Comparison of ENCODE assay signal across 8 mouse cellular contexts in genomic region chr6:83115682-83116372, GRCm38 (mm10). TPM values are rescaled to one million over a fixed set of nuclear protein-coding genes. Genes with fewer than 3 reads are reported as not detected.
A peak's percentile ranks its signal among the peaks of the same experiment; 100 is the strongest.
DNase-seq lines count a peak whose midpoint lies in the region; ATAC-seq and TF ChIP-seq lines count a peak whose summit lies in the region.

No protein-coding gene starts in this region.

- no peak for TF ChIP-seq CTCF in G1E (IDR thresholded peaks at IDR 0.05; ENCODE audit: low read depth, low read length)

- H3K9ac ChIP-seq in kidney, embryonic 14.5 days (ENCODE audit: low read depth, low read length), result peak overlapping the region; percentile 93
- peak overlapping the region; percentile 95 for H3K9ac ChIP-seq in forebrain, embryonic 13.5 days
- H3K9ac ChIP-seq in liver, embryonic 11.5 days (ENCODE audit: low read depth, low read length), result peak overlapping the region; percentile 96

- H3K27ac ChIP-seq in kidney, embryonic 14.5 days (ENCODE audit: low read depth, low read length), result peak overlapping the region; percentile 84; the same call in 1 of the 2 replicates
- peak overlapping the region; percentile 74 for H3K27ac ChIP-seq in forebrain, embryonic 13.5 days
- peak overlapping the region; percentile 90 for H3K27ac ChIP-seq in liver, embryonic 11.5 days (ENCODE audit: low read depth, low read length)

- WGBS in kidney, embryonic 14.5 days, result 2% methylated on average over 41 of the region's 48 CpGs
- 1% methylated on average over 36 of the region's 48 CpGs for WGBS in forebrain, embryonic 13.5 days
- 2% methylated on average over 22 of the region's 48 CpGs for WGBS in liver, embryonic 11.5 days

- no peak for DNase-seq in kidney, postnatal 14 days
- peak; percentile 44 for DNase-seq in G1E (ENCODE audit: low spot score)
- no peak for DNase-seq in liver, embryonic 11.5 days (ENCODE audit: low spot score)
- peak; percentile 43 for DNase-seq in splenic B cell, adult 2 months (ENCODE audit: low read depth, low spot score)
- DNase-seq in urinary bladder, postnatal 14 days (ENCODE audit: low spot score), result no peak
- DNase-seq in right cerebral cortex, adult 18-20 months, result no peak

- peaks cover 37% of the 10 kb centered on the region for H3K36me3 ChIP-seq in kidney, embryonic 14.5 days (ENCODE audit: control insufficient read depth, insufficient read depth, low read length)
- peaks cover 70% of the 10 kb centered on the region for H3K36me3 ChIP-seq in G1E (replicated peaks)
- peaks cover 34% of the 10 kb centered on the region for H3K36me3 ChIP-seq in forebrain, embryonic 13.5 days (ENCODE audit: poor library complexity, severe bottlenecking)
- H3K36me3 ChIP-seq in liver, embryonic 11.5 days (ENCODE audit: control insufficient read depth, insufficient read depth, low read length), result peaks cover 19% of the 10 kb centered on the region; the same call in 1 of the 2 replicates
- H3K36me3 ChIP-seq in splenic B cell, adult 2 months (ENCODE audit: control insufficient read depth, insufficient read depth, low read length, poor library complexity, severe bottlenecking), result peaks cover 3% of the 10 kb centered on the region; the same call in 1 of the 2 replicates

- no peaks in the 10 kb centered on the region for H3K9me3 ChIP-seq in kidney, embryonic 14.5 days (ENCODE audit: control insufficient read depth, low read length)
- H3K9me3 ChIP-seq in G1E (replicated peaks), result no peaks in the 10 kb centered on the region
- H3K9me3 ChIP-seq in forebrain, embryonic 13.5 days (replicated peaks), result no peaks in the 10 kb centered on the region
- no peaks in the 10 kb centered on the region for H3K9me3 ChIP-seq in liver, embryonic 11.5 days (ENCODE audit: control insufficient read depth, low read length)

- H3K4me1 ChIP-seq in kidney, embryonic 14.5 days (ENCODE audit: control insufficient read depth, insufficient read depth, low read length), result peaks cover 28% of the 10 kb centered on the region
- peaks cover 81% of the 10 kb centered on the region for H3K4me1 ChIP-seq in G1E (ENCODE audit: insufficient read depth, low read depth, low read length)
- H3K4me1 ChIP-seq in forebrain, embryonic 13.5 days, result peaks cover 56% of the 10 kb centered on the region
- peaks cover 43% of the 10 kb centered on the region for H3K4me1 ChIP-seq in liver, embryonic 11.5 days (replicated peaks; ENCODE audit: control insufficient read depth, insufficient read depth, low read length)

- no peak; the same call in 1 of the 2 replicates for ATAC-seq in kidney, embryonic 14.5 days (ENCODE audit: low FRiP score, low TSS enrichment)
- no peak for ATAC-seq in G1E (ENCODE audit: extremely low read depth, insufficient number of reproducible peaks, low FRiP score, poor library complexity, severe bottlenecking)
- peak; percentile 67 for ATAC-seq in forebrain, embryonic 13.5 days
- no peak; the same call in 1 of the 2 replicates for ATAC-seq in liver, embryonic 11.5 days (replicated peaks; ENCODE audit: low FRiP score)

- peak overlapping the region; percentile 95 for H3K4me2 ChIP-seq in kidney, embryonic 14.5 days (replicated peaks; ENCODE audit: low read depth, low read length)
- peak overlapping the region; percentile 99 for H3K4me2 ChIP-seq in forebrain, embryonic 13.5 days
- peak overlapping the region; percentile 97 for H3K4me2 ChIP-seq in liver, embryonic 11.5 days

- peak overlapping the region; percentile 69 for H3K4me3 ChIP-seq in kidney, embryonic 14.5 days (ENCODE audit: low read length)
- peak overlapping the region; percentile 94 for H3K4me3 ChIP-seq in G1E (ENCODE audit: low read depth, low read length)
- peak overlapping the region; percentile 89 for H3K4me3 ChIP-seq in forebrain, embryonic 13.5 days
- peak overlapping the region; percentile 85 for H3K4me3 ChIP-seq in liver, embryonic 11.5 days (ENCODE audit: low read depth, low read length)

- no peaks in the 10 kb centered on the region for H3K27me3 ChIP-seq in kidney, embryonic 14.5 days (ENCODE audit: control insufficient read depth, insufficient read depth, low read length)
- H3K27me3 ChIP-seq in G1E (ENCODE audit: insufficient read depth, low read length), result no peaks in the 10 kb centered on the region
- no peaks in the 10 kb centered on the region for H3K27me3 ChIP-seq in forebrain, embryonic 13.5 days
- no peaks in the 10 kb centered on the region for H3K27me3 ChIP-seq in liver, embryonic 11.5 days (replicated peaks; ENCODE audit: control insufficient read depth, insufficient read depth, low read length)
- H3K27me3 ChIP-seq in splenic B cell, adult 2 months (ENCODE audit: control insufficient read depth, insufficient read depth, low read length, poor library complexity, severe bottlenecking), result no peaks in the 10 kb centered on the region

RNA-seq across cellular contexts. Expression of gene Mogs, which starts 0.5 kb away (rescaled TPM):
- polyA plus RNA-seq in kidney, embryonic 14.5 days (2014; fragmentation: Nextera tagmentation; extraction: Ambion mirVana), result 37.8 and 57.4 TPM in 2 replicates
- total RNA-seq in G1E (2014; fragmentation: Nextera tagmentation) (26.5 and 28.3 TPM in 2 replicates), G1E (2017) (44.6 and 47.7 TPM in 2 replicates)
- polyA plus RNA-seq in G1E (2012), result 104 and 116 TPM in 2 replicates
- polyA plus RNA-seq in forebrain, embryonic 13.5 days (2015; fragmentation: Nextera tagmentation; extraction: Ambion mirVana), result 13.5 and 19.2 TPM in 2 replicates
- polyA plus RNA-seq in liver, embryonic 11.5 days (2014; fragmentation: Nextera tagmentation; extraction: Ambion mirVana), result 88.9 and 89.6 TPM in 2 replicates

RNA-seq across cellular contexts. Expression of gene Wbp1, which starts 5.5 kb away (rescaled TPM):
- polyA plus RNA-seq in kidney, embryonic 14.5 days (2014; fragmentation: Nextera tagmentation; extraction: Ambion mirVana), result 123 and 125 TPM in 2 replicates
- 30.8 and 49.1 TPM in 2 replicates for total RNA-seq in G1E (2014; fragmentation: Nextera tagmentation)
- 94.7 and 104 TPM in 2 replicates for total RNA-seq in G1E (2017)
- polyA plus RNA-seq in G1E (2012), result 32.3 and 47.9 TPM in 2 replicates
- 239 and 249 TPM in 2 replicates for polyA plus RNA-seq in forebrain, embryonic 13.5 days (2015; fragmentation: Nextera tagmentation; extraction: Ambion mirVana)
- polyA plus RNA-seq in liver, embryonic 11.5 days (2014; fragmentation: Nextera tagmentation; extraction: Ambion mirVana), result 45.1 and 50.3 TPM in 2 replicates

RNA-seq across cellular contexts. Expression of gene Mrpl53, which starts 7.0 kb away (rescaled TPM):
- polyA plus RNA-seq in kidney, embryonic 14.5 days (2014; fragmentation: Nextera tagmentation; extraction: Ambion mirVana), result 139 and 169 TPM in 2 replicates
- total RNA-seq in G1E (2014; fragmentation: Nextera tagmentation) (17.5 and 22.1 TPM in 2 replicates), G1E (2017) (28.5 and 32.5 TPM in 2 replicates)
- 43.2 and 51.2 TPM in 2 replicates for polyA plus RNA-seq in G1E (2012)
- polyA plus RNA-seq in forebrain, embryonic 13.5 days (2015; fragmentation: Nextera tagmentation; extraction: Ambion mirVana), result 141 and 151 TPM in 2 replicates
- 110 and 115 TPM in 2 replicates for polyA plus RNA-seq in liver, embryonic 11.5 days (2014; fragmentation: Nextera tagmentation; extraction: Ambion mirVana)

RNA-seq across cellular contexts. Expression of gene Ino80b, which starts 9.4 kb away (rescaled TPM):
- 18.8 and 20.0 TPM in 2 replicates for polyA plus RNA-seq in kidney, embryonic 14.5 days (2014; fragmentation: Nextera tagmentation; extraction: Ambion mirVana)
- 19.7 and 20.5 TPM in 2 replicates for total RNA-seq in G1E (2014; fragmentation: Nextera tagmentation)
- total RNA-seq in G1E (2017), result 21.1 and 27.1 TPM in 2 replicates
- polyA plus RNA-seq in G1E (2012), result 121 and 171 TPM in 2 replicates
- polyA plus RNA-seq in forebrain, embryonic 13.5 days (2015; fragmentation: Nextera tagmentation; extraction: Ambion mirVana), result 13.2 and 13.3 TPM in 2 replicates
- polyA plus RNA-seq in liver, embryonic 11.5 days (2014; fragmentation: Nextera tagmentation; extraction: Ambion mirVana), result 15.8 and 17.6 TPM in 2 replicates

RNA-seq across cellular contexts. Expression of gene Gm42688, which starts 14.4 kb away (rescaled TPM):
- 2.4 and 3.5 TPM in 2 replicates for polyA plus RNA-seq in kidney, embryonic 14.5 days (2014; fragmentation: Nextera tagmentation; extraction: Ambion mirVana)
- total RNA-seq in G1E (2014; fragmentation: Nextera tagmentation) (2.6 and 2.9 TPM in 2 replicates), G1E (2017) (3.9 and 4.3 TPM in 2 replicates)
- polyA plus RNA-seq in G1E (2012), result 2.5 and 3.4 TPM in 2 replicates
- 2.3 and 2.6 TPM in 2 replicates for polyA plus RNA-seq in forebrain, embryonic 13.5 days (2015; fragmentation: Nextera tagmentation; extraction: Ambion mirVana)
- 2.7 and 2.9 TPM in 2 replicates for polyA plus RNA-seq in liver, embryonic 11.5 days (2014; fragmentation: Nextera tagmentation; extraction: Ambion mirVana)

Comparison
In these comparisons a context has a peak if more than half of its experiments do, and no peak if none do; other contexts are left out.
1. DNase-seq: peak in G1E (single experiment) and splenic B cell, adult 2 months (single experiment); none in kidney, postnatal 14 days (single experiment), liver, embryonic 11.5 days (single experiment), urinary bladder, postnatal 14 days (single experiment) and right cerebral cortex, adult 18-20 months (single experiment).
2. Peak in every context shown above with its lines, with median percentiles within 50 percentile points of each other: H3K27ac ChIP-seq, H3K4me2 ChIP-seq, H3K4me3 ChIP-seq and H3K9ac ChIP-seq.